Mouse (Mus musculus) olfactory bulb, adult 2 months (tissue): Measurements from ENCODE around the gene Nup93.

ENCODE experiments used
- CTCF ChIP-seq: fragments of 200-500 bp; IDR thresholded peaks from 2 replicates; pipeline ENCODE4 v1.5.1; 2012; ENCODE audit warnings: low read depth, mild to moderate bottlenecking, low read length, moderate library complexity; ENCODE audit not compliant: insufficient read depth
- POLR2A ChIP-seq: fragments of 200-500 bp; IDR thresholded peaks from 2 replicates; pipeline ENCODE4 v1.6.1; 2012; ENCODE audit warnings: mild to moderate bottlenecking, low read depth, low read length, moderate library complexity; ENCODE audit not compliant: insufficient read depth

DNA sequence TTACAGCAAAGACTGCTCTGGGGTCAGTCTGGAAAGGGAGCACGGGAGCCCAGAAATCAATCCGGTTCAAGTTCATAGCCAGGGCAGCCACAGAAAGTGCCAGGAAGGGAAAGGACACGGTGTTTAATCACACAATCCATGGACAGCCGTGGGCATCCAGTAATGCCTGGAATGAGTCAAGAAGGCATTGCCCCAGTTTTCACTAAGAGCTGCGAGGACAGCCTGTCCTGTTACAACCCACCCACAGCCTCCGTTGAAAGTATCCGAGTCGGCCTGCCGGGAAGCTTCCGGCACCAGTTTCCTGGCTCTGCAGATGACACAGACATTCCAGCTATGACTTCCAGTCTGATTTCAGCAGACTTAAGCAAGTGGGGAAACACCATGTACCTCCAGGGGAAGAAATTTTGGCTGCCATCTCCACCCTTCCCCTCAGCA is 43.0 kb upstream of the Nup93 start:
- TF ChIP-seq CTCF (no peak), POLR2A (no peak)
